Mouse (Mus musculus) heart, postnatal 0 days (tissue): ENCODE data around the gene Mlip.

Experiments used
- CTCF ChIP-seq: IDR thresholded peaks from 2 replicates; pipeline ENCODE4 v1.5.1; 2016; ENCODE audit warnings: antibody characterized with exemption, control low read depth, low read depth
- EP300 ChIP-seq: IDR thresholded peaks from 2 replicates; pipeline ENCODE4 v1.6.1; 2016; ENCODE audit warnings: antibody characterized with exemption, low read depth

DNA sequence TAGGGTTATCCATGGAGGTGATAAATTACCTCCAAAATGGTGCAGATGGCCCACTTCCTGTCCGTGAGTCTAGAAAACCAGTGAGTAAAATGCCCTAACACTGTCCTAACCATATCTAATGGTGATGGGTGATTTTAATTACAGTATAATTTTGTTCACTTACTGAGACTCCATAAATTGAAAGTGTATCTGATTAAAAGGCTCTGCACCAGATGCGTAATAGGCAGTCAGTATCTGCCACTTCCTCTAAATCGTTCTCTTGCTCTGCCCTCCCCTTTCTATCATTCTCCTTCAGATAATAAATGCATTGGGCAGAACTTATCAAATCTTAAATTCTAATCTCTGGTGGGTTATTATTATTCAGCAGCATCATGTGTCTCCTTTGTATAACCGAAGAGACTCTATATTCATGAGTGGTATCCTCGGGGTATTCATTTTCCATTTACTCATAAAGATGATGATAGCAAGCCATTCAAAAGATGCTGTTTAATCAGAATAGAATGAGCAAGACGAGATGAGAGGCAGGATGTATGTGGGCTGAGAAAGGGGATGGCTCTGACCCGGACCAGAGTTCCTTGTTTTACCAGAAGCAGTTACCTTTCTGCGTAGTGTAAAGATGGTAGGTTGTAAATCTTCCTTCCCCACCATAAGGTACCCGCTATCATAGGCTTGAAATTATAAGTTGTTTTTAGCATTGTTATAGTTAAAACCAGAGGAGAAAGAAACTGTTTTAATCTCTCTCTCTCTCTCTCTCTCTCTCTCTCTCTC is 298.2 kb downstream of the Mlip start:
- TF ChIP-seq EP300 (no peak), CTCF (no peak)
